Mouse (Mus musculus) kidney, adult 2 months (tissue): ENCODE data around the gene Hpse.

Source experiments
- CTCF ChIP-seq: fragments of 200-500 bp; conservative IDR thresholded peaks from 2 replicates; pipeline ENCODE4 v1.5.1; 2011; ENCODE audit warnings: low read depth, mild to moderate bottlenecking, control low read depth, low read length, moderate library complexity, mixed read lengths; ENCODE audit not compliant: insufficient read depth, insufficient read length
- POLR2A ChIP-seq: fragments of 200-500 bp; IDR thresholded peaks from one replicate; pipeline ENCODE4 v1.6.1; 2011; ENCODE audit warnings: low read depth, low read length, control low read depth

- TF ChIP-seq CTCF (no peak), POLR2A (no peak)
Observed at GRCm38 (mm10) chr5:100663011-100663410, 56.5 kb downstream of the Hpse start.
